Mouse (Mus musculus) kidney, adult 2 months (tissue): ENCODE results near the gene Arl15.

Experiments used
- CTCF ChIP-seq: fragments of 200-500 bp; conservative IDR thresholded peaks from 2 replicates; pipeline ENCODE4 v1.5.1; 2011; ENCODE audit warnings: low read depth, mild to moderate bottlenecking, control low read depth, low read length, moderate library complexity, mixed read lengths; ENCODE audit not compliant: insufficient read depth, insufficient read length
- POLR2A ChIP-seq: fragments of 200-500 bp; IDR thresholded peaks from one replicate; pipeline ENCODE4 v1.6.1; 2011; ENCODE audit warnings: low read depth, low read length, control low read depth

DNA sequence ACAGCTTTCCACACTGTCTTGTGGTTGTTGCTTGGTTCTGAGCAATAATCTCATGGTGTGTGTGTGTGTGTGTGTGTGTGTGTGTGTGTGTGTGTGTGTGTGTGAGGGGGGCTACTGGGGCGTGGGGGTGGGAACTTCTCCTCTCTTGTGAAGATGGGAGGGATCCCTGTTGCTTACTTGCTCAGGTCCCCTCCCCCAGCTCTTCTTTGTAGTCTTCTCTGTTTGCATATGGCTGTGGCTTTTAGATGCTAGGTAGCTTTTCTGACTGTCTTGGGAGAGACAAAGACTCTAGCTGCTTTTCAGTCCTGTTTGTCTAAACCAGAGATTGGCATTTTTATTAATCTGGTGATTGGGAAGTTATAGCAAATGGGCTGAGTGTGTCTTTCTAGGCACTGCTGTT, 88.7 kb downstream of the Arl15 start:
- TF ChIP-seq CTCF = no peak
- no peak for TF ChIP-seq POLR2A
